Mouse (Mus musculus) intestine, embryonic 15.5 days (tissue): Measurements from ENCODE around the gene Gucy2g. TPM values are rescaled to one million over a fixed set of nuclear protein-coding genes. Genes with fewer than 3 reads are reported as not detected.

Experiments
- ATAC-seq: fragments of 200-750 bp; cut with Nextera tagmentation; 2 replicates; pipeline ENCODE4 v1.8.0; 2017; ENCODE audit warnings: moderate TSS enrichment, moderate library complexity
- H3K27ac ChIP-seq: fragments of 300-500 bp; sonication (generic); 2 replicates; pipeline ENCODE4 v1.5.1; 2015; ENCODE audit warnings: mild to moderate bottlenecking, inconsistent platforms
- H3K27me3 ChIP-seq: fragments of 300-500 bp; sonication (generic); replicated peaks from 2 replicates; pipeline ENCODE4 v1.6.1; 2015; ENCODE audit warnings: inconsistent platforms
- H3K36me3 ChIP-seq: fragments of 300-500 bp; sonication (generic); 2 replicates; pipeline ENCODE4 v1.6.1; 2015; ENCODE audit warnings: inconsistent platforms
- H3K4me1 ChIP-seq: fragments of 300-500 bp; sonication (generic); replicated peaks from 2 replicates; pipeline ENCODE4 v1.6.1; 2015; ENCODE audit warnings: inconsistent platforms
- H3K4me2 ChIP-seq: fragments of 300-500 bp; sonication (generic); replicated peaks from 2 replicates; pipeline ENCODE4 v1.6.1; 2015; ENCODE audit warnings: mild to moderate bottlenecking, inconsistent platforms
- H3K4me3 ChIP-seq: fragments of 300-500 bp; sonication (generic); replicated peaks from 2 replicates; pipeline ENCODE4 v1.5.1; 2015; ENCODE audit warnings: inconsistent platforms
- H3K9ac ChIP-seq: fragments of 300-500 bp; sonication (generic); 2 replicates; pipeline ENCODE4 v1.6.1; 2015; ENCODE audit warnings: inconsistent platforms
- H3K9me3 ChIP-seq: fragments of 300-500 bp; sonication (generic); 2 replicates; pipeline ENCODE4 v1.6.1; 2016; ENCODE audit warnings: inconsistent platforms
- WGBS: fragments of 180-500 bp; shearing (Covaris S2); methylation state at CpG from one replicate; pipeline ENCODE4 v1.1.7; 2015; 5-methylcytosine and 5-hydroxymethylcytosine counted together
- polyA plus RNA-seq: library from polyadenylated mRNA; unstranded; fragments of >200 nt; fragmentation: Nextera tagmentation; extraction: Ambion mirVana; gene quantifications from 2 replicates; pipeline ENCODE4 v1.2.1, GENCODE M21; 2015

Gucy2g gene
- polyA plus RNA-seq, 1 experiment from 2014 or later = not detected

- H3K27ac ChIP-seq = no peak overlapping the region
These were observed 23.7 kb downstream of the Gucy2g start for GRCm38 (mm10) chr19:55217365-55217764.

GRCm38 (mm10) chr19:55216876-55217275 lies 24.2 kb downstream of the Gucy2g start:
- Histone ChIP-seq H3K9ac (no peak overlapping the region), H3K4me2 (no peak overlapping the region), H3K36me3 (no peaks in the 10 kb centered on the region), H3K4me3 (no peak overlapping the region), H3K9me3 (no peaks in the 10 kb centered on the region), H3K4me1 (peaks cover 13% of the 10 kb centered on the region), H3K27me3 (no peaks in the 10 kb centered on the region), H3K27ac (no peak overlapping the region)
- 90% methylated on average over 4 of the region's 4 CpGs for WGBS
- ATAC-seq = no peak

More at GRCm38 (mm10) chr19:55217365-55217764, 23.7 kb downstream of the Gucy2g start:
- Histone ChIP-seq H3K4me3 (no peak overlapping the region), H3K36me3 (no peaks in the 10 kb centered on the region), H3K9ac (no peak overlapping the region), H3K27me3 (no peaks in the 10 kb centered on the region), H3K9me3 (no peaks in the 10 kb centered on the region), H3K4me2 (no peak overlapping the region), H3K4me1 (peaks cover 13% of the 10 kb centered on the region)
- 58% methylated on average over 9 of the region's 9 CpGs for WGBS
- no peak for ATAC-seq

DNA sequence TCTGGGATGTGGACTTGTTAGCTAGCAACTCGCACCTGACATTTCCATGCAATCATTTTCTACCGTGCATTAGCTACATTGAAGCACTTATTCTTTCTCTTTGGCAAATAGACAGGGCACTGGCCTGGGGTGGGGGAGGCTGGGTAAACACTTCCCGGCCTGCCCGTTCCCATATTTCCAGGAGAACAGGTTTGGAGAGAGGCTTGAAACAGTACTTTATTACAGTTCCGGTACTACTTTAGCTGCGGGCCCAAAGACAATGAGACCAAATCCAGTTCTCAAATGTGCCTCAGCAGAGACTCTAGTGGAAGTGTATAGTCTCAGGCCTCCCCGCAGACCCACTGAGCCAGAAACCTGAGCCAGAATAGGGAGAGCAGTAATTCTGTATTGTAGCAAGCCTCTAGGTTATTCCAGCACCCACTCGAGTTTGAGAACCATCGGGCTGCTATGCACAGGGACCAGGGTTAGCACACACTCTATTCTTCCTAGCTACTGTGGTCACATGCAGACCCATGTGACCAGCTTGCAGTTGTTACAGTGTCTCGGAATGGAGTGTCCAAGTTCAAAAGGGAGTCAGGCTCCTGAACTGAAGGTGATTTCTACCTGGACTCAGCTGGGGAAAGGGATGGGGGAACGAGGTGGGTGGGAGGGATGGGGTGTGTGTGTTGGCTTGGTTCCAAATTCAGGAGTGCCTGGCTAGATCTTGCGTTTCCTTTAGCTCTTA lies 27.3 kb downstream of the Gucy2g start:
- H3K4me1 ChIP-seq = peaks cover 11% of the 10 kb centered on the region
- WGBS = 59% methylated on average over 12 of the region's 12 CpGs
- no peaks in the 10 kb centered on the region for H3K9me3 ChIP-seq
- no peaks in the 10 kb centered on the region for H3K36me3 ChIP-seq
- peak; percentile 55 for ATAC-seq
- H3K4me3 ChIP-seq = no peak overlapping the region
- H3K4me2 ChIP-seq = peak overlapping the region; percentile 3; the same call in 1 of the 2 replicates
- H3K9ac ChIP-seq = no peak overlapping the region
- H3K27ac ChIP-seq = no peak overlapping the region
- no peaks in the 10 kb centered on the region for H3K27me3 ChIP-seq

DNA sequence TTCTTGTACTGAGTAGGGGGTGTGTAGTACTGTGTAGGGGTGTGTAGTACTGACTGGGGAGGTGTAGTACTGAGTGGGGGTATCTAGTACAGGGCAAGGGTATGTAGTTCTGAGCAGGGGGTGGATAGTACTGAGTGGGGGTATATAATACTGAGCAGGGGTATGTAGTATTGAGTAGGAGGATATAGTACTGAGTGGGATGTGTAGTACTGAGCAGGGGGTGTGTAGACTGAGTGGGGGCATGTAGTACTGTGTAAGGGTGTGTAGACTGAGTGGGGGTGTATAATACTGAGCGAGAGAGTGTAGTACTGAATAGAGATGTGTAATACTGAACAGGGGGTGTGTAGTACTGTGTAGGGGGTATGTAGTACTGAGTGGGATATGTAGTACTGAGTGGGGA lies 29.3 kb downstream of the Gucy2g start:
- Histone ChIP-seq H3K4me3 (no peak overlapping the region), H3K27ac (no peak overlapping the region), H3K4me2 (no peak overlapping the region), H3K9ac (no peak overlapping the region), H3K9me3 (no peaks in the 10 kb centered on the region), H3K27me3 (no peaks in the 10 kb centered on the region), H3K36me3 (no peaks in the 10 kb centered on the region), H3K4me1 (peaks cover 3% of the 10 kb centered on the region; the same call in 1 of the 2 replicates)
- no peak for ATAC-seq
- WGBS = 91% methylated on average over 1 of the region's 1 CpGs

GRCm38 (mm10) chr19:55209084-55209483 lies 32.0 kb downstream of the Gucy2g start:
- Histone ChIP-seq H3K4me1 (no peaks in the 10 kb centered on the region; the same call in 1 of the 2 replicates), H3K27me3 (no peaks in the 10 kb centered on the region), H3K4me3 (no peak overlapping the region), H3K9me3 (no peaks in the 10 kb centered on the region), H3K9ac (no peak overlapping the region), H3K4me2 (no peak overlapping the region), H3K36me3 (no peaks in the 10 kb centered on the region), H3K27ac (no peak overlapping the region)
- WGBS = 84% methylated on average over 3 of the region's 3 CpGs
- ATAC-seq = no peak

- ATAC-seq = no peak
- Histone ChIP-seq H3K4me2 (no peak overlapping the region), H3K36me3 (no peaks in the 10 kb centered on the region), H3K4me3 (no peak overlapping the region), H3K9me3 (no peaks in the 10 kb centered on the region), H3K4me1 (no peaks in the 10 kb centered on the region), H3K27ac (no peak overlapping the region), H3K27me3 (no peaks in the 10 kb centered on the region), H3K9ac (no peak overlapping the region)
- WGBS = 61% methylated on average over 4 of the region's 4 CpGs
These were observed 32.4 kb downstream of the Gucy2g start for GRCm38 (mm10) chr19:55208654-55209053.

GRCm38 (mm10) chr19:55207746-55208538 lies 33.1 kb downstream of the Gucy2g start:
- Histone ChIP-seq H3K27ac (no peak overlapping the region), H3K9ac (no peak overlapping the region), H3K4me3 (no peak overlapping the region), H3K4me2 (no peak overlapping the region), H3K27me3 (no peaks in the 10 kb centered on the region), H3K4me1 (no peaks in the 10 kb centered on the region), H3K9me3 (no peaks in the 10 kb centered on the region), H3K36me3 (no peaks in the 10 kb centered on the region)
- no peak for ATAC-seq
- 60% methylated on average over 25 of the region's 25 CpGs for WGBS

DNA sequence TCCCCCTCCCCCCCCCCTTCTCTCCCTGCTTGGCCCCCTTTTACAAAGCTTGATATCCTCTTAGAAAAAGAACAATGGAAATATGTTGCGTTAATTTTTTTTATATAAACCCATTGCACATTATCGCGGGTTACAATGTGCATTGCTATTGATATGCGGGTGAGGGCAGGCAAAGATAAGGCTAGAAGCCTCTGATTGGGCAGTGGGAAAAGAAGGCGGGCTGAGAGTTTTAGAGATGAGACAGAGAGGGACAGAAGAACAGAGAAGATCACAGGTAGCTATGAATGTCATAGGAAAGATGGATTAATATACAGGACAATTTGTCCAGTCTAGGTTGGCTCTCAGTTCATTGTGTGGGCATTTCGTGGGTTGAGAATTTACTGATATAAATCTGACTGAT lies 33.8 kb downstream of the Gucy2g start:
- Histone ChIP-seq H3K9ac (no peak overlapping the region), H3K27me3 (no peaks in the 10 kb centered on the region), H3K27ac (no peak overlapping the region), H3K4me3 (no peak overlapping the region), H3K4me2 (no peak overlapping the region), H3K4me1 (no peaks in the 10 kb centered on the region), H3K9me3 (no peaks in the 10 kb centered on the region), H3K36me3 (no peaks in the 10 kb centered on the region)
- 46% methylated on average over 6 of the region's 6 CpGs for whole genome bisulfite sequencing
- 0 out of 2 replicates have a peak, but pooled peaks have one; percentile 8 for ATAC-seq

DNA sequence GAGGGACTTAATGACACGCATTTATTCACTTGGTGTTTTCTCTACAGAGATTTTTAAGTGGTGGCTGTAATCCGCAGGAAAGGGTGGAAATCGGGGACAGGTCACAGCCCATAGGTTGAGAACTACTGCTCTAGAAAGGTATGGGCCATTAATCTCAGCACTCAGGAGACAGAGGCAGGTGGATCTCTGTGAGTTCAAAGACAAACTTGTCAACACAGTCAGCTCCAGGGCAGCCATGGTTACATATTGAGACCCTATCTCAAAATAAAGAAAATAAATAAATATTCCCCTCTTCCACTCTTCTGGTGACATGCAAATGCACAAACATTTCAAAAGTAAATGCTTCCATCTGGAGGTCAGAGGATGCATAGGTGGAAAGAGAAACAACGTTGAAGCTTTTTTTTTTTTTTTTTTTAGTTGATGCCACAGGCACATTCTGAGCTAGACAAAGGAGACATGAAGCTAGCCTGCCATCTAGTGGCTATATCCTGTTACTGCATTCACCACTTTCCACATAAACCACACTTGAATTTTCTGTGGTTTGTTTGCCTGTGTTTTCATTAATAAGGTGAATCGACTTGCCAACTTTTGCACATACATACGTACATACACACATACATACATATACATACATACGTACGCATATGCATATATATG lies 34.4 kb downstream of the Gucy2g start:
- Histone ChIP-seq H3K36me3 (no peaks in the 10 kb centered on the region), H3K4me2 (no peak overlapping the region), H3K27ac (no peak overlapping the region), H3K27me3 (no peaks in the 10 kb centered on the region), H3K9me3 (no peaks in the 10 kb centered on the region), H3K9ac (no peak overlapping the region), H3K4me1 (no peaks in the 10 kb centered on the region), H3K4me3 (no peak overlapping the region)
- ATAC-seq = peak; percentile 61; the same call in 1 of the 2 replicates
- 37% methylated on average over 8 of the region's 8 CpGs for WGBS

DNA sequence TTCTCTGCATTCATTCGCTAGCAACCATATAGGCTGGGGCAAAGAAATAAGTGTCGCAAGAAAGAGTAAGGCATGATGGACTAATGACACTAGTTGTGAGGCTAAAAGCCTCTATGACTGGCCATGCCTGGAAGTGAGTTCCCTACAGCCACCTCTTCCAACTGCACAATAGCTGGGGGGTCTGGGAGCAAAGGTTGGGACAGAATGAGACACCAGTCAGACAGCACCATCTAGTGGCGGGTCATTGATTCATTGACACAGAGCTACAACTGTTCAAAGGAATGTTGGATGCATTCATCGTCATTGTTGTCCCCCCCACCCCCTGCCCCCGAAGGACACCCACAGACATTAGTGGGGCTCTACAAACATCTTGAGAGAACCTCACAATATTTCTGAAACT lies 42.7 kb downstream of the Gucy2g start:
- Histone ChIP-seq H3K4me3 (no peak overlapping the region), H3K9me3 (no peaks in the 10 kb centered on the region), H3K4me1 (0 out of 2 replicates have a peak, but pooled peaks cover 6% of the 10 kb centered on the region), H3K4me2 (0 out of 2 replicates have a peak overlapping the region, but pooled peaks have one; percentile 14), H3K27me3 (0 out of 2 replicates have a peak, but pooled peaks cover 2% of the 10 kb centered on the region), H3K27ac (no peak overlapping the region), H3K36me3 (no peaks in the 10 kb centered on the region), H3K9ac (no peak overlapping the region)
- 30% methylated on average over 5 of the region's 5 CpGs for WGBS
- peak; percentile 53; the same call in 1 of the 2 replicates for ATAC-seq

- H3K4me1 ChIP-seq = 0 out of 2 replicates have a peak, but pooled peaks cover 6% of the 10 kb centered on the region
- H3K36me3 ChIP-seq = no peaks in the 10 kb centered on the region
- H3K27ac ChIP-seq = no peak overlapping the region
- 83% methylated on average over 3 of the region's 3 CpGs for WGBS
- H3K9me3 ChIP-seq = no peaks in the 10 kb centered on the region
- H3K9ac ChIP-seq = no peak overlapping the region
- no peak overlapping the region for H3K4me3 ChIP-seq
- H3K27me3 ChIP-seq = 0 out of 2 replicates have a peak, but pooled peaks cover 2% of the 10 kb centered on the region
- ATAC-seq = no peak
- H3K4me2 ChIP-seq = no peak overlapping the region
These were observed 45.5 kb downstream of the Gucy2g start for GRCm38 (mm10) chr19:55195574-55195973.
